Mouse (Mus musculus) midbrain, embryonic 12.5 days (tissue): ENCODE results near the gene Slc4a2. TPM values are rescaled to one million over a fixed set of nuclear protein-coding genes. Genes with fewer than 3 reads are reported as not detected.

Experiments
- ATAC-seq: fragments of 200-750 bp; cut with Nextera tagmentation; 2 replicates; pipeline ENCODE4 v1.8.0; 2017; ENCODE audit warnings: low read depth, moderate TSS enrichment, moderate library complexity; ENCODE audit not compliant: low FRiP score
- H3K27ac ChIP-seq: fragments of 300-500 bp; sonication (generic); replicated peaks from 2 replicates; pipeline ENCODE4 v1.5.1; 2016; ENCODE audit warnings: mild to moderate bottlenecking
- H3K27me3 ChIP-seq: fragments of 300-500 bp; sonication (generic); 2 replicates; pipeline ENCODE4 v1.6.1; 2016; ENCODE audit warnings: mild to moderate bottlenecking
- H3K36me3 ChIP-seq: fragments of 300-500 bp; sonication (generic); 2 replicates; pipeline ENCODE4 v1.6.1; 2016
- H3K4me1 ChIP-seq: fragments of 300-500 bp; sonication (generic); 2 replicates; pipeline ENCODE4 v1.6.1; 2016
- H3K4me2 ChIP-seq: fragments of 300-500 bp; sonication (generic); replicated peaks from 2 replicates; pipeline ENCODE4 v1.6.1; 2016; ENCODE audit warnings: mild to moderate bottlenecking, moderate library complexity
- H3K4me3 ChIP-seq: fragments of 300-500 bp; sonication (generic); 2 replicates; pipeline ENCODE4 v1.5.1; 2016; ENCODE audit warnings: mild to moderate bottlenecking
- H3K9ac ChIP-seq: fragments of 300-500 bp; sonication (generic); replicated peaks from 2 replicates; pipeline ENCODE4 v1.6.1; 2016; ENCODE audit warnings: mild to moderate bottlenecking, moderate library complexity
- H3K9me3 ChIP-seq: fragments of 300-500 bp; sonication (generic); 2 replicates; pipeline ENCODE4 v1.6.1; 2016; ENCODE audit warnings: mild to moderate bottlenecking
- WGBS: fragments of 180-500 bp; shearing (Covaris S2); methylation state at CpG from one replicate; pipeline ENCODE4 v1.1.7; 2016; 5-methylcytosine and 5-hydroxymethylcytosine counted together
- polyA plus RNA-seq: library from polyadenylated mRNA; unstranded; fragments of >200 nt; fragmentation: Nextera tagmentation; extraction: Ambion mirVana; gene quantifications from 2 replicates; pipeline ENCODE4 v1.2.1, GENCODE M21; 2016

The Slc4a2 gene
- polyA plus RNA-seq, 1 experiment from 2014 or later = 35.7 TPM

DNA sequence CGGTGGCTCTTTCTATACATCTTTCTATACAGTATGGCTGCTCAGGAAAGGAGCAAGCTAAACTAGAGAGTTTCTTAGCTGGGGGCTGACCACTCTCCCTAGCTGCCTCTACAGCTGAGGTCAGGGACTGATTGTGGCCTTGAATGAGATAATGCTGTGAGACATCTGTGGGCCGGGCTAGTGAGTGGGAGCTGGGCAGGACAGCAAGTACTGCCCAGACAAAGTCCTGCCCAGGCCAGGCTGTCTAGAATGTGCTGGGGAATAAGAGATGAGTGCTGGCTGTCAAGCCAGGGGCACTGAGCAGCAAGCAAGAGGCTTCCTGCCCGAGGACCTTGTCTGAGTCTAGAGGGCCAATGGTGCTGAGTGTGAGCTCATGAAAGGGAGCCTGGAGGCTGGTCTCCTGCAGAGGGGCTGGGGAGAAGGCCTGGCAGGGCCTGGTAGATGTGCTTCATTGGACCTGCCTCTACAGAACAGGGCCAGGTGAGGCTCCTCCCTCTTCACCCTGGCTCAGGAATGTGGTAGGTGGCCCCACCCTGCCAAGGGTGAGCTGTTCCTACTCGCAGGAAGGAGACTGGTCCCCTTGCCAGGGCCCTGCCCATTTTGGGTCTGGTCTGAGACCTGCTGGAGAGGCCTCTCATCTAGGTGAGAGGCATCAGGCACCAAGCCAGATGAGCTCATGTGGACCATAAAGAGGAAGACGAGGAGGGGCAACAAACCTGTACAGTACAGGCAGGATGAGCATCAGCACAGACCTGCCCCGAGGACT, 52.0 kb downstream of the Slc4a2 start:
- Histone ChIP-seq H3K4me2 (no peak overlapping the region), H3K9me3 (no peaks in the 10 kb centered on the region), H3K4me3 (no peak overlapping the region), H3K4me1 (peaks cover 45% of the 10 kb centered on the region), H3K9ac (no peak overlapping the region), H3K27me3 (peaks cover 43% of the 10 kb centered on the region), H3K36me3 (peaks cover 41% of the 10 kb centered on the region), H3K27ac (no peak overlapping the region)
- no peak for ATAC-seq
- 85% methylated on average over 6 of the region's 6 CpGs for WGBS

DNA sequence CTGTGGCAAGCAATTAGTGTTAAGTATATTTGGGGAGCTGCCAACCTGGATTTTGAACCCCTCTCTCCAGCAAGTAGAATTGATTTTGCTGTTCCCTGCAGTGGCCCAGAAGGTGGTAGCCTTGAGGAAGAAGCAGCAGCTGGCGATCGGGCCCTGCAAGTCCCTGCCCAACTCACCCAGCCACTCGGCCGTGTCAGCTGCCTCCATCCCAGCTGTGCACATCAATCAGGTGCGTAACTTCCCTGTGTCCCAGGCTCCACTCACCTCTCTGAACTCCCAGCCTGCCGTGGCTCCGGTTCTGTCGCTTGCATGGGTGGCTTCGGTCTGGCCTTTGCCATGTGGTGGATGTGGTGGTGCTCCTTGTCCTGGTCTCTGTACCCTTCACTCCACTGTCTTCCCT, 54.3 kb downstream of the Slc4a2 start:
- WGBS = 93% methylated on average over 9 of the region's 9 CpGs
- Histone ChIP-seq H3K4me2 (no peak overlapping the region), H3K4me3 (no peak overlapping the region), H3K27me3 (peaks cover 35% of the 10 kb centered on the region), H3K4me1 (peaks cover 62% of the 10 kb centered on the region), H3K36me3 (peaks cover 59% of the 10 kb centered on the region), H3K9ac (no peak overlapping the region), H3K27ac (no peak overlapping the region), H3K9me3 (no peaks in the 10 kb centered on the region)
- ATAC-seq = no peak

- no peak overlapping the region for H3K9ac ChIP-seq
- ATAC-seq = peak; percentile 57
- H3K27me3 ChIP-seq = peaks cover 25% of the 10 kb centered on the region
- H3K36me3 ChIP-seq = peaks cover 73% of the 10 kb centered on the region
- H3K9me3 ChIP-seq = no peaks in the 10 kb centered on the region
- H3K27ac ChIP-seq = peak overlapping the region; percentile 54
- H3K4me2 ChIP-seq = no peak overlapping the region
- WGBS = 4% methylated on average over 4 of the region's 4 CpGs
- H3K4me3 ChIP-seq = no peak overlapping the region
- H3K4me1 ChIP-seq = peaks cover 67% of the 10 kb centered on the region
These were observed 58.0 kb downstream of the Slc4a2 start for GRCm38 (mm10) chr5:24481647-24482046.

- H3K4me1 ChIP-seq = peaks cover 67% of the 10 kb centered on the region
- ATAC-seq = no peak
- peak overlapping the region; percentile 32 for H3K9ac ChIP-seq
- 35% methylated on average over 41 of the region's 41 CpGs for WGBS
- no peaks in the 10 kb centered on the region for H3K9me3 ChIP-seq
- H3K36me3 ChIP-seq = peaks cover 75% of the 10 kb centered on the region
- no peak overlapping the region for H3K4me3 ChIP-seq
- peak overlapping the region; percentile 54 for H3K27ac ChIP-seq
- peaks cover 25% of the 10 kb centered on the region for H3K27me3 ChIP-seq
- no peak overlapping the region for H3K4me2 ChIP-seq
These were observed 58.8 kb downstream of the Slc4a2 start for GRCm38 (mm10) chr5:24482247-24483079.

GRCm38 (mm10) chr5:24483326-24483725, 59.7 kb downstream of the Slc4a2 start:
- H3K36me3 ChIP-seq = peaks cover 75% of the 10 kb centered on the region
- peak overlapping the region; percentile 30 for H3K27ac ChIP-seq
- H3K27me3 ChIP-seq = peaks cover 24% of the 10 kb centered on the region
- H3K4me1 ChIP-seq = peaks cover 67% of the 10 kb centered on the region
- no peaks in the 10 kb centered on the region for H3K9me3 ChIP-seq
- H3K4me3 ChIP-seq = no peak overlapping the region
- H3K9ac ChIP-seq = no peak overlapping the region
- peak; percentile 27; the same call in 1 of the 2 replicates for ATAC-seq
- H3K4me2 ChIP-seq = no peak overlapping the region
- WGBS = 28% methylated on average over 11 of the region's 11 CpGs

GRCm38 (mm10) chr5:24484963-24485362, 61.3 kb downstream of the Slc4a2 start:
- H3K27me3 ChIP-seq = peaks cover 22% of the 10 kb centered on the region
- H3K27ac ChIP-seq = peak overlapping the region; percentile 39
- H3K9me3 ChIP-seq = no peaks in the 10 kb centered on the region
- H3K9ac ChIP-seq = peak overlapping the region; percentile 26; the same call in 1 of the 2 replicates
- peaks cover 61% of the 10 kb centered on the region for H3K4me1 ChIP-seq
- peak overlapping the region; percentile 41 for H3K4me2 ChIP-seq
- WGBS = 22% methylated on average over 22 of the region's 22 CpGs
- no peak overlapping the region for H3K4me3 ChIP-seq
- ATAC-seq = no peak
- peaks cover 75% of the 10 kb centered on the region for H3K36me3 ChIP-seq

DNA sequence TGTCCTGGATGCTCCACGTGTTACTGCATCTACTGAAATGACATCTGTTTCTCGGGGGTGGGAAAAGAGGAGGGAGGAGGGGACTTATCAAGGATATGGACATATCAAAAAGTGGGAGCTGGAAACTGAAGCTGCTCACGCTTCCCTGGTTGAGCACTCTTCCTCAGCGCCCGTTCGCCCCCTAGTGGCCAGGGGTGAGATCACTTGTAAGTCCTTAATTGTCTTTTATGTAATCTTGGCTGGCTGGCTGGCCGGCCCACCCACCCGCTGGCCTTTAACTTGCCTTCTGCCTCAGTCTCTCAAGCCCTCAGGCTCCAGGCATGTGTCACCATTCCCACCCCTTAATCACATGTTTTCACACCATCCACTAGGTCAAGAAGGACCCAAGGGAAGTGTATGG, 62.5 kb downstream of the Slc4a2 start:
- under 1% methylated on average over 8 of the region's 8 CpGs for WGBS

DNA sequence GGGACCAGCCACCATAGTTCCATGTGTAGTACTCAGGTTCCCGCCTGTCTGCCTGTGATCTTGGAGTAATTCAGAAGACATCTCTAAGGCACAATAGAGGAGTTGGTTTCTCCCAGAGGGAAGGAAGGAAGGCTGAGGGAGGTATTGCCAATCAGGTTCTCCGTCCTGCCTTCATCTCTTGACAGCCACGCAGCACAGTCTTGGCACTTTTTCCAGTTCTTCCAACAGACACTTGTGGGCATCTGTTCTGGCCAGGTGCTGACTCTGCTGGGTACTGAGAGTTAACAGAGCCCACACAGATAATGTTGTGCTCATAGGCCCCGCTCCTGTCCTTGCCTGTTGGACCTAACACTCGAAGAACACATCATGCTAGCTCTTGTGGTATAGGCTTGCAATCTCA, 63.1 kb downstream of the Slc4a2 start:
- peaks cover 75% of the 10 kb centered on the region for H3K36me3 ChIP-seq
- no peak overlapping the region for H3K27ac ChIP-seq
- H3K4me1 ChIP-seq = peaks cover 43% of the 10 kb centered on the region
- no peak overlapping the region for H3K4me3 ChIP-seq
- H3K9me3 ChIP-seq = no peaks in the 10 kb centered on the region
- WGBS = 96% methylated on average over 5 of the region's 5 CpGs
- no peak overlapping the region for H3K4me2 ChIP-seq
- no peak for ATAC-seq
- H3K27me3 ChIP-seq = peaks cover 22% of the 10 kb centered on the region
- H3K9ac ChIP-seq = no peak overlapping the region

More for the DNA sequence above, 62.5 kb downstream of the Slc4a2 start:
- H3K36me3 ChIP-seq = peaks cover 74% of the 10 kb centered on the region
- H3K9ac ChIP-seq = no peak overlapping the region
- no peak overlapping the region for H3K4me3 ChIP-seq
- peak overlapping the region; percentile 39; the same call in 1 of the 2 replicates for H3K27ac ChIP-seq
- H3K4me1 ChIP-seq = peaks cover 50% of the 10 kb centered on the region
- H3K9me3 ChIP-seq = no peaks in the 10 kb centered on the region
- H3K27me3 ChIP-seq = peaks cover 22% of the 10 kb centered on the region
- no peak for ATAC-seq
- no peak overlapping the region for H3K4me2 ChIP-seq

GRCm38 (mm10) chr5:24490413-24490920, 66.8 kb downstream of the Slc4a2 start:
- H3K4me2 ChIP-seq = no peak overlapping the region
- no peak overlapping the region for H3K27ac ChIP-seq
- H3K9ac ChIP-seq = no peak overlapping the region
- H3K4me1 ChIP-seq = peaks cover 18% of the 10 kb centered on the region
- H3K36me3 ChIP-seq = peaks cover 87% of the 10 kb centered on the region
- no peaks in the 10 kb centered on the region for H3K27me3 ChIP-seq
- H3K9me3 ChIP-seq = no peaks in the 10 kb centered on the region
- no peak overlapping the region for H3K4me3 ChIP-seq
- no peak for ATAC-seq
- WGBS = 89% methylated on average over 14 of the region's 14 CpGs

Other genes with a start within 250 kb of the Slc4a2 start
- gene Kcnh2, start 72.2 kb upstream of the Slc4a2 start, polyA plus RNA-seq = 18.0 and 18.5 TPM in 2 replicates
- gene Nos3, start 59.0 kb upstream of the Slc4a2 start, polyA plus RNA-seq = 7.1 and 9.2 TPM in 2 replicates
- 0.35 and 0.46 TPM in 2 replicates for gene Atg9b, start 31.7 kb upstream of the Slc4a2 start, polyA plus RNA-seq
- 47.1 and 48.0 TPM in 2 replicates for gene Abcb8, start 30.2 kb upstream of the Slc4a2 start, polyA plus RNA-seq
- 0.17 and 0.27 TPM in 2 replicates for gene Asic3, start 10.4 kb upstream of the Slc4a2 start, polyA plus RNA-seq
- 64.1 and 76.9 TPM in 2 replicates for gene Cdk5, start 307 bp upstream of the Slc4a2 start, polyA plus RNA-seq
- gene Fastk, start 21.4 kb downstream of the Slc4a2 start, polyA plus RNA-seq = 102 and 116 TPM in 2 replicates
- 31.8 and 35.4 TPM in 2 replicates for gene Tmub1, start 24.0 kb downstream of the Slc4a2 start, polyA plus RNA-seq
- 60.4 and 64.6 TPM in 2 replicates for gene Agap3, start 28.3 kb downstream of the Slc4a2 start, polyA plus RNA-seq
- 0.10 and 0.18 TPM in 2 replicates for gene Gbx1, start 103.4 kb downstream of the Slc4a2 start, polyA plus RNA-seq
- 0.16 and 0.19 TPM in 2 replicates for gene Asb10, start 117.1 kb downstream of the Slc4a2 start, polyA plus RNA-seq
- gene 4931409K22Rik, start 133.0 kb downstream of the Slc4a2 start, polyA plus RNA-seq = 0.06 and 0.09 TPM in 2 replicates
- gene Abcf2, start 153.6 kb downstream of the Slc4a2 start, polyA plus RNA-seq = 126 TPM in 2 replicates
- gene Chpf2, start 162.9 kb downstream of the Slc4a2 start, polyA plus RNA-seq = 18.3 and 22.1 TPM in 2 replicates
- 108 and 120 TPM in 2 replicates for gene Smarcd3, start 200.6 kb downstream of the Slc4a2 start, polyA plus RNA-seq